ENCODE assay signal across 26 mouse cellular contexts in genomic region chr14:26417956-26418355, GRCm38 (mm10).
DNase-seq lines count a peak whose midpoint lies in the region; ATAC-seq and TF ChIP-seq lines count a peak whose summit lies in the region.
"Had no signal": no experiment of that assay in that cellular context is flagged by ENCODE, and none has a peak within 500 bp of the region (broad histone marks: within the 10 kb centered on the region; RNA-seq: fewer than 3 reads in every experiment).

No protein-coding gene starts in this region.

- no peaks in the 10 kb centered on the region for H3K9me3 ChIP-seq in limb, embryonic 14.5 days (ENCODE audit: control insufficient read depth, low read length)
- no peaks in the 10 kb centered on the region for H3K9me3 ChIP-seq in limb, embryonic 10.5 days (replicated peaks)
- H3K9me3 ChIP-seq in embryonic facial prominence, embryonic 14.5 days (ENCODE audit: control insufficient read depth, low read length): no peaks in the 10 kb centered on the region
- H3K9me3 ChIP-seq in forebrain, embryonic 13.5 days (replicated peaks): no peaks in the 10 kb centered on the region
- H3K9me3 ChIP-seq: forebrain, embryonic 12.5 days; hindbrain, embryonic 13.5 days had no signal

- no peak overlapping the region for H3K27ac ChIP-seq in limb, embryonic 14.5 days (replicated peaks; ENCODE audit: low read depth, low read length)
- no peak overlapping the region for H3K27ac ChIP-seq in limb, embryonic 10.5 days
- 0 out of 2 replicates have a peak overlapping the region, but pooled peaks have one; percentile 25 for H3K27ac ChIP-seq in embryonic facial prominence, embryonic 14.5 days (replicated peaks; ENCODE audit: low read depth, low read length)
- no peak overlapping the region for H3K27ac ChIP-seq in forebrain, embryonic 13.5 days
- H3K27ac ChIP-seq: forebrain, embryonic 12.5 days; gastrocnemius, adult 2 months; hindbrain, embryonic 13.5 days had no signal

- H3K4me2 ChIP-seq in limb, embryonic 14.5 days (replicated peaks; ENCODE audit: low read depth, low read length, severe bottlenecking): no peak overlapping the region
- no peak overlapping the region for H3K4me2 ChIP-seq in embryonic facial prominence, embryonic 14.5 days (ENCODE audit: low read depth, low read length)
- H3K4me2 ChIP-seq in forebrain, embryonic 13.5 days: no peak overlapping the region
- H3K4me2 ChIP-seq: forebrain, embryonic 12.5 days; heart, embryonic 11.5 days; hindbrain, embryonic 13.5 days had no signal

- 56% methylated on average over 5 of the region's 5 CpGs for WGBS in limb, embryonic 14.5 days
- WGBS in limb, embryonic 10.5 days: 73% methylated on average over 5 of the region's 5 CpGs
- 25% methylated on average over 5 of the region's 5 CpGs for WGBS in embryonic facial prominence, embryonic 14.5 days
- 75% methylated on average over 5 of the region's 5 CpGs for WGBS in forebrain, embryonic 13.5 days

- H3K4me1 ChIP-seq in limb, embryonic 14.5 days (ENCODE audit: control insufficient read depth, insufficient read depth, low read length): no peaks in the 10 kb centered on the region
- peaks cover 6% of the 10 kb centered on the region; the same call in 1 of the 2 replicates for H3K4me1 ChIP-seq in limb, embryonic 10.5 days
- 0 out of 2 replicates have a peak, but pooled peaks cover 3% of the 10 kb centered on the region for H3K4me1 ChIP-seq in embryonic facial prominence, embryonic 14.5 days (ENCODE audit: control insufficient read depth, insufficient read depth, low read length)
- peaks cover 12% of the 10 kb centered on the region; the same call in 1 of the 2 replicates for H3K4me1 ChIP-seq in forebrain, embryonic 13.5 days
- H3K4me1 ChIP-seq: hindbrain, embryonic 13.5 days had no signal

- no peaks in the 10 kb centered on the region for H3K27me3 ChIP-seq in limb, embryonic 14.5 days (ENCODE audit: control insufficient read depth, insufficient read depth, low read length)
- H3K27me3 ChIP-seq in limb, embryonic 10.5 days (ENCODE audit: low read depth, poor library complexity, severe bottlenecking): no peaks in the 10 kb centered on the region
- H3K27me3 ChIP-seq in embryonic facial prominence, embryonic 14.5 days (replicated peaks; ENCODE audit: control insufficient read depth, insufficient read depth, low read length): no peaks in the 10 kb centered on the region
- no peaks in the 10 kb centered on the region for H3K27me3 ChIP-seq in forebrain, embryonic 13.5 days
- H3K27me3 ChIP-seq: forebrain, embryonic 12.5 days; hindbrain, embryonic 13.5 days had no signal

- TF ChIP-seq POLR2A in limb, embryonic 14.5 days (IDR thresholded peaks at IDR 0.05; ENCODE audit: borderline replicate concordance, extremely low read depth, insufficient read depth, insufficient read length): no peak

- no peak for ATAC-seq in limb, embryonic 14.5 days (ENCODE audit: low FRiP score, low read depth)
- no peak for ATAC-seq in embryonic facial prominence, embryonic 14.5 days (ENCODE audit: low read depth)
- no peak for ATAC-seq in forebrain, embryonic 13.5 days
- ATAC-seq: activated CD4-positive, CD25-positive, alpha-beta regulatory T cell, adult 4 months; forebrain, embryonic 16.5 days; hindbrain, embryonic 16.5 days; inflammation-experienced regulatory T-cells, adult 6 months; intestine, embryonic 16.5 days had no signal

- H3K4me3 ChIP-seq in limb, embryonic 14.5 days (replicated peaks; ENCODE audit: low read length): no peak overlapping the region
- no peak overlapping the region for H3K4me3 ChIP-seq in limb, embryonic 10.5 days
- no peak overlapping the region for H3K4me3 ChIP-seq in embryonic facial prominence, embryonic 14.5 days (ENCODE audit: low read depth, low read length)
- H3K4me3 ChIP-seq in forebrain, embryonic 13.5 days: no peak overlapping the region
- H3K4me3 ChIP-seq: erythroblast, embryonic 14.5 days; forebrain, embryonic 12.5 days; gastrocnemius, adult 2 months; hindbrain, embryonic 13.5 days had no signal

- H3K9ac ChIP-seq in limb, embryonic 14.5 days (ENCODE audit: low read depth, low read length, severe bottlenecking): no peak overlapping the region
- H3K9ac ChIP-seq in embryonic facial prominence, embryonic 14.5 days (ENCODE audit: low read depth, low read length): no peak overlapping the region
- no peak overlapping the region for H3K9ac ChIP-seq in forebrain, embryonic 13.5 days
- H3K9ac ChIP-seq: forebrain, embryonic 12.5 days; hindbrain, embryonic 13.5 days had no signal

- peak; percentile 32 for DNase-seq in embryo, embryonic 10 days (ENCODE audit: low spot score)
- DNase-seq in embryo, embryonic 9.5 days (ENCODE audit: extremely low spot score): no peak
- peak; percentile 46 for DNase-seq in limb, embryonic 14.5 days (ENCODE audit: low spot score)
- DNase-seq in limb, embryonic 10.5 days (ENCODE audit: low spot score): no peak
- peak; percentile 65 for DNase-seq in embryonic facial prominence, embryonic 14.5 days (ENCODE audit: low spot score)
- peak; percentile 17 for DNase-seq in mesoderm, embryonic 11.5 days (ENCODE audit: low read depth, low spot score)
- DNase-seq in cerebellum, postnatal 14 days: no peak
- DNase-seq: adrenal gland, adult 8-10 months; adrenal gland, postnatal 25 days; cerebellum, adult 11-12 months; cerebellum, adult 9-10 months; cerebellum, postnatal 25 days; gastrocnemius, adult 2 months; gastrocnemius, postnatal 14 days; heart, adult 11 months; kidney, adult 2 months had no signal

- peaks cover 56% of the 10 kb centered on the region for H3K36me3 ChIP-seq in limb, embryonic 14.5 days (ENCODE audit: control insufficient read depth, insufficient read depth, low read length)
- peaks cover 33% of the 10 kb centered on the region for H3K36me3 ChIP-seq in limb, embryonic 10.5 days
- peaks cover 21% of the 10 kb centered on the region for H3K36me3 ChIP-seq in embryonic facial prominence, embryonic 14.5 days (ENCODE audit: control insufficient read depth, insufficient read depth, low read length)
- H3K36me3 ChIP-seq in forebrain, embryonic 13.5 days (ENCODE audit: poor library complexity, severe bottlenecking): peaks cover 24% of the 10 kb centered on the region

Comparison
In these comparisons a context has a peak if more than half of its experiments do, and no peak if none do; other contexts are left out.
1. DNase-seq: peak in embryo, embryonic 10 days (single experiment), limb, embryonic 14.5 days (single experiment), embryonic facial prominence, embryonic 14.5 days (single experiment) and mesoderm, embryonic 11.5 days (single experiment); none in embryo, embryonic 9.5 days (single experiment), limb, embryonic 10.5 days (single experiment) and cerebellum, postnatal 14 days (0 of 2).